Mouse (Mus musculus) E14TG2a.4 (cell line): ENCODE data around the gene Dgkz.

Source experiments
- CTCF ChIP-seq: conservative IDR thresholded peaks from 2 replicates; pipeline ENCODE4 v1.5.1; 2014; ENCODE audit warnings: low read length
- POU5F1 ChIP-seq: IDR thresholded peaks from 2 replicates; pipeline ENCODE4 v1.6.1; 2014; ENCODE audit warnings: low read length, borderline replicate concordance

DNA sequence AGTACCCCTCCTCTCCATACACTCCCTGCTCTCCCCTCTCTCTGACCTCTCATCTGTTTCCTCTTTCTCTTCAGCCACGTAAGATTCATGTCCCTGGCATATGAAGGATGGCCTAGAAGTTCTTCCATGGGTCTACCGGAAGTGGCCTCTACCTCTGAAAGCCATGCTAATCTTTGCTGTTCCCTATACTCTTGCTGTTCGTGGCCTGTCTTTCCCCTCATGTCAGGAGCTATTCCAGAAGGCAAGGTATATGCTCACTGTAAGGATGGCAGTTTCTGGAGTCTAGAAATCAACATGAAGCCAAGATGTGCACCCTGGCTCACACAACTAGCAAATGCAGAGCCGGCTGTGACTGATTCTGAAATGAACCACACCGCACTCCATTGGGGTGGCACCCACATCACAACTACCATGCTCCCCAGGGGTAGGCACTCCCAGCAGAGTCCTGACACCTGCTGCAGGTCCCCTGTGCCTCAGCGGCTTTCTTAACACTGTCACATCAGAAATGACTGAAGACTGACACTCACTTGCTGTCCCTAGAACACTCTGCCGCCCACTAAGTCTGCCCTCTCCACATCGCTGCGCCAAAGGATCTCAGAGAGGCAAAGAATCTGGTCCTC lies 9.4 kb upstream of the Dgkz start:
- TF ChIP-seq CTCF (no peak), POU5F1 (no peak)
